Mouse (Mus musculus) liver, embryonic 14.5 days (tissue): ENCODE results near the gene Slc6a13. TPM values are rescaled to one million over a fixed set of nuclear protein-coding genes. Genes with fewer than 3 reads are reported as not detected.
A peak's percentile ranks its signal among the peaks of the same experiment; 100 is the strongest.

Experiments
- ATAC-seq: fragments of 200-750 bp; cut with Nextera tagmentation; 2 replicates; pipeline ENCODE4 v1.8.0; 2017; ENCODE audit warnings: moderate number of reproducible peaks, mild to moderate bottlenecking, moderate library complexity; ENCODE audit not compliant: insufficient read depth
- DNase-seq, 3 experiments: peaks; one replicate each; pipeline ENCODE4 v3.0.0-alpha.2; 2012 to 2013; ENCODE audit warnings: low read depth in 3 of 3, low spot score in 3 of 3
- H3K27ac ChIP-seq: fragments of 300-500 bp; sonication (generic); 2 replicates; pipeline ENCODE4 v1.5.1; 2014; ENCODE audit warnings: moderate library complexity, mild to moderate bottlenecking, control low read depth, inconsistent platforms
- H3K27me3 ChIP-seq: fragments of 300-500 bp; sonication (generic); 2 replicates; pipeline ENCODE4 v1.6.1; 2014; ENCODE audit warnings: mild to moderate bottlenecking, low read length, moderate library complexity; ENCODE audit not compliant: control insufficient read depth, insufficient read depth
- H3K36me3 ChIP-seq: fragments of 300-500 bp; sonication (generic); replicated peaks from 2 replicates; pipeline ENCODE4 v1.6.1; 2014; ENCODE audit warnings: low read depth; ENCODE audit not compliant: control insufficient read depth, insufficient read depth
- H3K4me1 ChIP-seq, 2 experiments: fragments of 200-500 bp in 1 of 2; fragments of 300-500 bp in 1 of 2; sonication (generic) in 1 of 2; replicated peaks; 2 replicates each; pipeline ENCODE4 v1.6.1; 2012 to 2014; ENCODE audit warnings: antibody characterized with exemption in 1 of 2, inconsistent platforms in 1 of 2, low read length in 1 of 2; ENCODE audit not compliant: control insufficient read depth in 2 of 2, insufficient read depth in 2 of 2
- H3K4me2 ChIP-seq: fragments of 300-500 bp; sonication (generic); 2 replicates; pipeline ENCODE4 v1.6.1; 2014; ENCODE audit warnings: low read depth, mild to moderate bottlenecking, control low read depth, moderate library complexity
- H3K4me3 ChIP-seq, 2 experiments: fragments of 200-500 bp in 1 of 2; fragments of 300-500 bp in 1 of 2; sonication (generic) in 1 of 2; 2 replicates each; pipeline ENCODE4 v1.5.1; 2012 to 2014; ENCODE audit warnings: low read depth in 2 of 2, low read length in 2 of 2, mild to moderate bottlenecking in 2 of 2, control low read depth in 1 of 2, inconsistent platforms in 1 of 2, moderate library complexity in 1 of 2; ENCODE audit not compliant: insufficient read depth in 1 of 2
- H3K9ac ChIP-seq: fragments of 300-500 bp; sonication (generic); replicated peaks from 2 replicates; pipeline ENCODE4 v1.6.1; 2014; ENCODE audit warnings: mild to moderate bottlenecking, control low read depth, moderate library complexity
- H3K9me3 ChIP-seq: fragments of 300-500 bp; sonication (generic); 2 replicates; pipeline ENCODE4 v1.6.1; 2016; ENCODE audit warnings: low read length, mixed read lengths; ENCODE audit not compliant: control insufficient read depth
- CTCF ChIP-seq: IDR thresholded peaks from 2 replicates; pipeline ENCODE4 v1.5.1; 2016; ENCODE audit warnings: antibody characterized with exemption, low read depth, control low read depth
- EP300 ChIP-seq: IDR thresholded peaks from 2 replicates; pipeline ENCODE4 v1.6.1; 2016; ENCODE audit warnings: antibody characterized with exemption, low read depth
- WGBS: fragments of 180-500 bp; shearing (Covaris S2); extraction: QIAGEN DNeasy Blood & Tissue Kit; methylation state at CpG from one replicate; pipeline ENCODE4 v1.1.7; 2014; ENCODE audit not compliant: insufficient replicate concordance; 5-methylcytosine and 5-hydroxymethylcytosine counted together
- polyA plus RNA-seq, 2 experiments: library from polyadenylated mRNA; depleted of rRNA in 1 of 2; stranded (reverse) in 1 of 2; unstranded in 1 of 2; fragments of >200 nt; fragmentation: Nextera tagmentation in 1 of 2; extraction: Ambion mirVana in 1 of 2; gene quantifications; 2 replicates each; pipeline versions ENCODE4 v1.2.1 to v1.2.3; 2012 to 2014

Slc6a13 gene
- polyA plus RNA-seq, 2 experiments = 14.9 to 19.3 TPM

GRCm38 (mm10) chr6:121262004-121262403 is 38.0 kb upstream of the Slc6a13 start:
- H3K9me3 ChIP-seq = no peaks in the 10 kb centered on the region; the same call in 1 of the 2 replicates
- TF ChIP-seq EP300 (no peak), CTCF (no peak)
- ATAC-seq = no peak
- H3K9ac ChIP-seq = no peak overlapping the region
- no peaks in the 10 kb centered on the region for H3K27me3 ChIP-seq
- H3K36me3 ChIP-seq = no peaks in the 10 kb centered on the region
- no peak overlapping the region for H3K27ac ChIP-seq
- H3K4me3 ChIP-seq = no peak overlapping the region
- no peak overlapping the region for H3K4me2 ChIP-seq
- no peaks in the 10 kb centered on the region for H3K4me1 ChIP-seq
- no peak for DNase-seq
- WGBS = 79% methylated on average over 10 of the region's 10 CpGs

GRCm38 (mm10) chr6:121262496-121262895 is 37.5 kb upstream of the Slc6a13 start:
- no peak overlapping the region for H3K4me2 ChIP-seq
- DNase-seq (no peak), ATAC-seq (no peak)
- 74% methylated on average over 11 of the region's 11 CpGs for WGBS
- H3K4me1 ChIP-seq = no peaks in the 10 kb centered on the region
- no peak overlapping the region for H3K9ac ChIP-seq
- no peaks in the 10 kb centered on the region for H3K27me3 ChIP-seq
- TF ChIP-seq CTCF (no peak), EP300 (no peak)
- H3K27ac ChIP-seq = no peak overlapping the region
- no peaks in the 10 kb centered on the region for H3K36me3 ChIP-seq
- H3K9me3 ChIP-seq = no peaks in the 10 kb centered on the region; the same call in 1 of the 2 replicates
- no peak overlapping the region for H3K4me3 ChIP-seq

GRCm38 (mm10) chr6:121270156-121270555 is 29.9 kb upstream of the Slc6a13 start:
- no peak for TF ChIP-seq EP300
- TF ChIP-seq CTCF = no peak

GRCm38 (mm10) chr6:121271707-121272074 is 28.3 kb upstream of the Slc6a13 start:
- H3K9ac ChIP-seq = no peak overlapping the region
- peak overlapping the region; percentile 96 for H3K4me2 ChIP-seq
- TF ChIP-seq CTCF (no peak), EP300 (no peak)
- no peaks in the 10 kb centered on the region for H3K36me3 ChIP-seq
- ATAC-seq (peak; percentile 11; the same call in 1 of the 2 replicates), DNase-seq (no peak)
- no peaks in the 10 kb centered on the region for H3K9me3 ChIP-seq
- no peaks in the 10 kb centered on the region for H3K27me3 ChIP-seq
- no peak overlapping the region for H3K27ac ChIP-seq
- 10% methylated on average over 4 of the region's 4 CpGs for WGBS
- no peaks in the 10 kb centered on the region; a peak in 1 of 4 replicates for H3K4me1 ChIP-seq
- H3K4me3 ChIP-seq = peak overlapping the region in 1 of 2 experiments; percentile 75; a peak in 2 of 4 replicates

More at GRCm38 (mm10) chr6:121270156-121270555, 29.9 kb upstream of the Slc6a13 start:
- ATAC-seq (no peak), DNase-seq (no peak)
- Histone ChIP-seq H3K27ac (no peak overlapping the region), H3K9me3 (no peaks in the 10 kb centered on the region), H3K4me1 (no peaks in the 10 kb centered on the region; a peak in 1 of 4 replicates), H3K27me3 (no peaks in the 10 kb centered on the region), H3K36me3 (no peaks in the 10 kb centered on the region), H3K9ac (no peak overlapping the region), H3K4me2 (no peak overlapping the region), H3K4me3 (no peak overlapping the region)
- 58% methylated on average over 6 of the region's 6 CpGs for WGBS

GRCm38 (mm10) chr6:121272075-121272800 is 27.8 kb upstream of the Slc6a13 start:
- WGBS = 6% methylated on average over 17 of the region's 17 CpGs
- ATAC-seq = peak; percentile 85

More at GRCm38 (mm10) chr6:121272075-121272800, 27.8 kb upstream of the Slc6a13 start:
- TF ChIP-seq CTCF (peak; percentile 92), EP300 (no peak)
- no peaks in the 10 kb centered on the region for H3K9me3 ChIP-seq
- H3K4me3 ChIP-seq = peak overlapping the region; percentile 75 to 100
- DNase-seq = peak; percentile 41 to 60 (median 51)
- peak overlapping the region; percentile 96 for H3K4me2 ChIP-seq
- H3K36me3 ChIP-seq = no peaks in the 10 kb centered on the region
- H3K9ac ChIP-seq = peak overlapping the region; percentile 42
- no peak overlapping the region for H3K27ac ChIP-seq
- no peaks in the 10 kb centered on the region for H3K27me3 ChIP-seq
- H3K4me1 ChIP-seq = no peaks in the 10 kb centered on the region; a peak in 1 of 4 replicates
